Mouse (Mus musculus) heart, embryonic 12.5 days (tissue): ENCODE measurements around the gene Tprgl. TPM values are rescaled to one million over a fixed set of nuclear protein-coding genes. Genes with fewer than 3 reads are reported as not detected.

Source experiments
- ATAC-seq: fragments of 200-750 bp; cut with Nextera tagmentation; 2 replicates; pipeline ENCODE4 v1.8.0; 2017; ENCODE audit warnings: moderate TSS enrichment, moderate library complexity; ENCODE audit not compliant: insufficient number of reproducible peaks, low FRiP score
- H3K27ac ChIP-seq: fragments of 300-500 bp; sonication (generic); 2 replicates; pipeline ENCODE4 v1.5.1; 2016; ENCODE audit warnings: mild to moderate bottlenecking, moderate library complexity; ENCODE audit not compliant: poor library complexity, severe bottlenecking
- H3K27me3 ChIP-seq: fragments of 300-500 bp; sonication (generic); replicated peaks from 2 replicates; pipeline ENCODE4 v1.6.1; 2016; ENCODE audit warnings: mild to moderate bottlenecking, moderate library complexity
- H3K36me3 ChIP-seq: fragments of 300-500 bp; sonication (generic); 2 replicates; pipeline ENCODE4 v1.6.1; 2016; ENCODE audit warnings: mild to moderate bottlenecking, moderate library complexity
- H3K4me1 ChIP-seq: fragments of 300-500 bp; sonication (generic); replicated peaks from 2 replicates; pipeline ENCODE4 v1.6.1; 2016; ENCODE audit warnings: mild to moderate bottlenecking
- H3K4me2 ChIP-seq: fragments of 300-500 bp; sonication (generic); 2 replicates; pipeline ENCODE4 v1.6.1; 2016; ENCODE audit warnings: mild to moderate bottlenecking, moderate library complexity
- H3K4me3 ChIP-seq: fragments of 300-500 bp; sonication (generic); 2 replicates; pipeline ENCODE4 v1.5.1; 2016; ENCODE audit warnings: mild to moderate bottlenecking
- H3K9ac ChIP-seq: fragments of 300-500 bp; sonication (generic); 2 replicates; pipeline ENCODE4 v1.6.1; 2016; ENCODE audit warnings: mild to moderate bottlenecking, moderate library complexity
- H3K9me3 ChIP-seq: fragments of 300-500 bp; sonication (generic); replicated peaks from 2 replicates; pipeline ENCODE4 v1.6.1; 2016; ENCODE audit warnings: mild to moderate bottlenecking, moderate library complexity
- WGBS: fragments of 180-500 bp; shearing (Covaris S2); methylation state at CpG from one replicate; pipeline ENCODE4 v1.1.7; 2016; 5-methylcytosine and 5-hydroxymethylcytosine counted together
- polyA plus RNA-seq: library from polyadenylated mRNA; unstranded; fragments of >200 nt; fragmentation: Nextera tagmentation; extraction: Ambion mirVana; gene quantifications from 2 replicates; pipeline ENCODE4 v1.2.1, GENCODE M21; 2016

Tprgl gene
- polyA plus RNA-seq, 1 experiment from 2014 or later = 128 TPM

DNA sequence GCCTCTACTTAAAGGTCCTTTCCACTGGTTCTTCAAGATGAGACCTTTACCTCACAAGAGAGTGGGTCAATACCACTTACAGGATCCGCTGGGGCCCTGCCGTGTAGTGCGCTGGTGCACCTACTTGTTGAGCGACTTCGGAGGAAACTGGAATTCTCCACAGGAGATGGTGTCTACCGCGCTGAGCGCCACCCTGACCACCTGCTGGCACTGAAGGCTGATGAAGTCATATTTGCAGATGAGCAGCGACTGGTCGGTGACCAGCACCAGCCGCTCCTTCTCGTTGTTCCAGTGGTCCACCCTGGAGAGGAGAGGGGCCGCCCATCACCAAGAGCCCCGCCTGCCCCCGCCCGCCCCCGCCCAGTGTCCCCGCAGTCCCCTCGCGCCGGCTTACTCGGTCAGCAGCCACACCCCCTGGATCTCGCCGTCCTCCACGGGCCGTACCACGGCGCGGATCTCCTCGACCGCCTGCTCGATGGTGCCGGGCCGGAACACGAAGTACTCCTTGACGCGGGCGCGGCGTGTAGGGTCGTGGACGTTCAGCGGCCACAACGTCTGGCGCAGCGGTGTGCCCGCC is 417 bp downstream of the Tprgl start:
- 2% methylated on average over 45 of the region's 47 CpGs for WGBS
- Histone ChIP-seq H3K4me1 (peaks cover 21% of the 10 kb centered on the region), H3K4me3 (peak overlapping the region; percentile 93), H3K9me3 (no peaks in the 10 kb centered on the region), H3K27ac (peak overlapping the region; percentile 83), H3K36me3 (peaks cover 39% of the 10 kb centered on the region), H3K27me3 (no peaks in the 10 kb centered on the region), H3K9ac (peak overlapping the region; percentile 94), H3K4me2 (peak overlapping the region; percentile 96)
- ATAC-seq = peak; percentile 75

DNA sequence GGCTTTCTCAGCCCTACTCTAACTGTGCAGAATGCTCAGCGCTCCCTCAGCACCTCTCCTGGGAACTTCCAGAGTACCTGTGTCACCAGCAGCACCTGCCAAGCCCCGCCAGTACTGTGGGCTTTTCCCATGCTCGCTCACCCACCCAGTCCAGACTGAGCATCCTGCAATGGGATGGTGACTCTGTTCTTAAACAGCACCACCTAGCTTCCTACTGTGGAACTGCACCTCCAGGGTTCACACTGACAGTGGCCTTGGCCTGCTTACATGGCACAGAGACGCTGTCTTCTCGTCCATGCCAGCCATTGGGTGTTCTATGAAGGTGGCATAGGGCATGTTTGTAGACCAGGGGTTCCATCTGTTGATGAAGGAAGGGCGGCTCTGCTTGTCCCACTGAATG is 1.5 kb downstream of the Tprgl start:
- H3K9me3 ChIP-seq = no peaks in the 10 kb centered on the region
- H3K36me3 ChIP-seq = peaks cover 48% of the 10 kb centered on the region
- WGBS = 12% methylated on average over 6 of the region's 6 CpGs
- H3K27me3 ChIP-seq = no peaks in the 10 kb centered on the region
- peak overlapping the region; percentile 93; the same call in 1 of the 2 replicates for H3K4me3 ChIP-seq
- H3K27ac ChIP-seq = no peak overlapping the region
- H3K4me2 ChIP-seq = peak overlapping the region; percentile 96
- H3K4me1 ChIP-seq = peaks cover 21% of the 10 kb centered on the region
- ATAC-seq = no peak
- H3K9ac ChIP-seq = no peak overlapping the region

DNA sequence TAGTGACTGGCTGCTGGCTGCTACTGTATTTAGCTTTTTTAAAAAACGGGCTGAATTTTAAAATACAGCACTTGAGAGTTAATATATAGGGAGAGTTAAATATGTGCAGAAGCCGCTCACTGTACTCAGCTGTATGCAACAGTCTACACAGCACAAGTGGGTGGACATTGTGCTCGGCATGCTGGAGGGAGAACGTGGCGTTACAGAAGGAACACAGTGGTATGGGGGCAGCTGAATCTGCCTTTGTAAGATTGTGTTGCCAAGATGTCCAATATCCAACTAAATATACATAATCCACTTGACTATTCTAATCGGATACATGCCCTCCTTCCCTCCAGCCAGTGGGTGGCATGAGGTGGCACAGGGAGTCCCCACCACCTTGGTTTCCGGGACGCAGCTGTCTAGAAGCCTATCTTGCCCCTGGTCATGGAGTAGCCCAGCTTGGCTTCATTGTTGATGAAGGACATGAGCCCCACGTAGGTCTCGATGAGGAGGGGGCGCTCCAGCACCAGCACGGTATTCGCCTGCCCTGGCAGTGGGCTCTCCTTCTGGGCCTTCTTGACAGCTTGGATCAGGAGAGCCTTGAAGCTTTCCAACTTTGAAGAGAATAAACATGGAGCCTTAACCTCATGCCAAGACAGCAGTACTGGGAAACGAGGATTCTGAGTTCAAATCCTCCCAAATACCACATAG is 2.4 kb downstream of the Tprgl start:
- WGBS = 90% methylated on average over 14 of the region's 14 CpGs
- Histone ChIP-seq H3K4me2 (no peak overlapping the region), H3K9me3 (no peaks in the 10 kb centered on the region), H3K9ac (no peak overlapping the region), H3K36me3 (peaks cover 54% of the 10 kb centered on the region), H3K4me1 (peaks cover 21% of the 10 kb centered on the region), H3K4me3 (no peak overlapping the region), H3K27me3 (no peaks in the 10 kb centered on the region), H3K27ac (no peak overlapping the region)
- ATAC-seq = no peak

DNA sequence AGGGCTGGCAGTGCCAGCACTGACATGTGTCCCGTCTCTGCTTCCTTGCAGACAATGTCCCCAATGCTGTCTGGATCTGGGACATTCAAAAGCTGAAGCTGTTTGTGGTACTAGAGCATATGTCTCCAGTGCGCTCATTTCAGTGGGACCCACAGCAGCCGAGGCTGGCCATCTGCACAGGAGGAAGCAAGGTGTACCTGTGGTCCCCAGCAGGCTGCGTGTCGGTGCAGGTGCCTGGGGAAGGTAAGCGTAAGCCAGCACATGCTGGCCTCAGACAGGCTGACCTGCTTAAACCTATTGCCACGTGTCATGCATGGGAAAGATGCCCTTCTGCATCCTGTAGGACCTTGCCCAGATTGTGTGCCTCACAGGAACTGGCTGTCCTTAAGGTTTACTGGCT is 4.4 kb downstream of the Tprgl start:
- WGBS = 85% methylated on average over 7 of the region's 7 CpGs

DNA sequence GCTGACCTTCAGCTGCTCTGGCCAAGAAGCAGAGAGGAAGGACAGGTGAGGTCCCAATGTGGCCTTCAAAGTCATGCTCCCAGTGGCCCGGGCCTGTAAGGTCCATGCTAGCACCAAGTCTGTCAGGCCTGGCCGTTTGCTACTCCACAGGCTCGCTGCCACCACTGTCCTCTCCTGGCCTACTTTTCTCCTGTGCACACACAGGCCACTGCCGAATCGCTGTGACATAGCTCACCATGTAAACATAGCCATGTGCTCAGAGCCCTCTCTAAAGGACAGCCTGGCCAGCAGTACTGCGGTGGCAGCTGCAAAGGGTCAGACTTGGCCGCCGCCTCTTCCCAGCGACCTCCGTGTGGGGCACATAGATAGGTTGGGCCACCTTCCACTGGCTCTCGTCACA is 6.4 kb downstream of the Tprgl start:
- Histone ChIP-seq H3K9ac (no peak overlapping the region), H3K36me3 (peaks cover 89% of the 10 kb centered on the region), H3K4me3 (no peak overlapping the region), H3K4me2 (no peak overlapping the region), H3K4me1 (peaks cover 4% of the 10 kb centered on the region), H3K27ac (no peak overlapping the region), H3K9me3 (no peaks in the 10 kb centered on the region), H3K27me3 (no peaks in the 10 kb centered on the region)
- ATAC-seq = no peak
- WGBS = 78% methylated on average over 11 of the region's 11 CpGs

More for the DNA sequence above, 4.4 kb downstream of the Tprgl start:
- peaks cover 14% of the 10 kb centered on the region for H3K4me1 ChIP-seq
- peaks cover 74% of the 10 kb centered on the region for H3K36me3 ChIP-seq
- no peak for ATAC-seq
- no peak overlapping the region for H3K4me2 ChIP-seq
- no peaks in the 10 kb centered on the region for H3K27me3 ChIP-seq
- no peak overlapping the region for H3K27ac ChIP-seq
- H3K9ac ChIP-seq = no peak overlapping the region
- no peak overlapping the region for H3K4me3 ChIP-seq
- no peaks in the 10 kb centered on the region for H3K9me3 ChIP-seq

DNA sequence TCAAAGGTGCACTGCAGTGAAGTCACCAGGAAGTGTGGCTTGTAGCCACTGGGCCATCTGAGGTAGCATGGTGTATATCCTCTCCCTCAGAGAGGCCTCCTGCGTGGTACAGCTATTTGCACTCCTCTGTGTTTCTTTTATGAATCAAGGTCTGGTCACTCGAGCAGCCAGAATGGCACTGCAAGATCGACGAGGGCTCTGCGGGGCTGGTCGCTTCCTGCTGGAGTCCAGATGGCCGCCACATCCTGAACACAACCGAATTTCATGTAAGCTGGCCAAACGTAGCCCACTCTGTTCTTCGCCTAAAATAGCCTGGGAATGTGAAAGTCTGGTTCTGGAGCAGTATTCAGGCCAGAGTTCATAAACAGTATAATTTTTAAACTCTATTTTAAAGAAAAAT is 14.1 kb downstream of the Tprgl start:
- H3K36me3 ChIP-seq = peaks cover 44% of the 10 kb centered on the region
- no peak overlapping the region for H3K4me2 ChIP-seq
- H3K9ac ChIP-seq = no peak overlapping the region
- H3K4me1 ChIP-seq = peaks cover 12% of the 10 kb centered on the region
- no peak overlapping the region for H3K4me3 ChIP-seq
- peaks cover 4% of the 10 kb centered on the region for H3K27me3 ChIP-seq
- H3K9me3 ChIP-seq = no peaks in the 10 kb centered on the region
- WGBS = 79% methylated on average over 10 of the region's 10 CpGs
- ATAC-seq = no peak
- H3K27ac ChIP-seq = no peak overlapping the region

DNA sequence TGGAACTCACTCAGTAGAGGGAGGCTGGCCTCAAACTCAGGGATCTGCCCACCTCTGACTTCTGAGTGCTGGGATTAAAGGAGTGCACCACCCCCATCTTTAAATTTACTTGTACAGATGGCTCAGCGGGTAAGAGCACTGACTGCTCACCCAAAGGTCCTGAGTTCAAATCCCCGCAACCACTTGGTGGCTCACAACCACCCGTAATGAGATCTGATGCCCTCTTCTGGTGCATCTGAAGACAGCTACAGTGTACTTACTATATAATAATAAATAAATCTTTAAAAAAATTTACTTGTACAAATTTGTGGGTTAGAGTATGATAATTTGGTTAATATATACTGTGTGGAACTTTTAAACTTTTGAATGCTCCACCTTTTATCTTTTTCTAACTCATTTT is 15.8 kb downstream of the Tprgl start:
- H3K4me1 ChIP-seq = peaks cover 28% of the 10 kb centered on the region
- H3K9ac ChIP-seq = no peak overlapping the region
- peaks cover 31% of the 10 kb centered on the region for H3K36me3 ChIP-seq
- peaks cover 21% of the 10 kb centered on the region for H3K27me3 ChIP-seq
- H3K9me3 ChIP-seq = no peaks in the 10 kb centered on the region
- 77% methylated on average over 3 of the region's 3 CpGs for WGBS
- H3K4me3 ChIP-seq = no peak overlapping the region
- H3K27ac ChIP-seq = no peak overlapping the region
- H3K4me2 ChIP-seq = no peak overlapping the region
- ATAC-seq = no peak

DNA sequence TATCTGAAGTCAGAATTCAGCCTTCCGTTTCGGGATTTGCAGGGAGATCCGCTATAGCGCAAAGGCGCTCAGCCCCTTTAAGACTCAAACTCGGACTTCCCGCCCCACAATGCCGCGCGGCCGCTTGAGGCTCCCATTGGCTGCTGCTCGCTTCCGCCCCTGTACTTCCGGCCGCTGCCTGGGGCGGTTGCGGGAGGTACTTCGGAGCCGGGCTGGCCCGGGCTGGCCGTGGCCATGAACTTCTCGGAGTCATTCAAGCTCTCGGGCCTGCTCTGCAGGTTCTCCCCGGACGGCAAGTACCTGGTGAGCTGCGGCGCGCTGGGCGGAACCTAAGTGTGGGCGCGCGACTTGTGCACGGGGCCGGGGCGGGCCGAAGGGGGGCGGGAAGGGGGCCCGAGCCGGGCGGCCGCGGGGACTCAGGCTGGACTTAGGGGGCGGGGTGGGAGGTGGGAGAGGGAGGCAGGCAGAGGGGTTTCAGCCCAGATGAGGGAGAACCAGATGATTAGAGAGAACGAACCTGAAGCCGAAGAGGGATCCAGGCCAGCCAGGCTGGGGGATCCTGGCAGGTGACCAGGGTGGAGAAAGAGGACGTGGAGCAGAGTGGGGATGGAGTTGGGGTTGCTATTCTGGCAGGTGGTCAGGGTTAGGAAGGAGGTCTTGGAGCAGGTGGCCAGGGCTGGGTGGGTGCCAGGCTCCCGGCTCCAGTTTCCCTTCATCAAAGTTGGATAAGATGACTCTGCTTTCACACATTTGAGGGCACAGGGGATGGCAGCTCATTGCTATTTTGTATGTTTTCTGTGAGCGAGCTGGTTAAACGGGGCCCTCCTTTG is 18.0 kb downstream of the Tprgl start, which contains the start of gene Wrap73:
Gene Wrap73, plus strand, starts transcription at position 162 of the 830 bp plus-strand sequence.
- Histone ChIP-seq H3K27ac (peak within 1 kb of the TSS; percentile 50; the same call in 1 of the 2 replicates), H3K9ac (peak within 1 kb of the TSS; percentile 79), H3K27me3 (peaks cover 44% of the 10 kb centered on the region), H3K4me3 (peak within 1 kb of the TSS; percentile 70), H3K4me2 (peak within 1 kb of the TSS; percentile 90), H3K4me1 (peaks cover 32% of the 10 kb centered on the region), H3K36me3 (peaks cover 12% of the 10 kb centered on the region), H3K9me3 (no peaks in the 10 kb centered on the region)
- 3% methylated on average over 49 of the region's 49 CpGs for WGBS
- peak; percentile 93 for ATAC-seq

DNA sequence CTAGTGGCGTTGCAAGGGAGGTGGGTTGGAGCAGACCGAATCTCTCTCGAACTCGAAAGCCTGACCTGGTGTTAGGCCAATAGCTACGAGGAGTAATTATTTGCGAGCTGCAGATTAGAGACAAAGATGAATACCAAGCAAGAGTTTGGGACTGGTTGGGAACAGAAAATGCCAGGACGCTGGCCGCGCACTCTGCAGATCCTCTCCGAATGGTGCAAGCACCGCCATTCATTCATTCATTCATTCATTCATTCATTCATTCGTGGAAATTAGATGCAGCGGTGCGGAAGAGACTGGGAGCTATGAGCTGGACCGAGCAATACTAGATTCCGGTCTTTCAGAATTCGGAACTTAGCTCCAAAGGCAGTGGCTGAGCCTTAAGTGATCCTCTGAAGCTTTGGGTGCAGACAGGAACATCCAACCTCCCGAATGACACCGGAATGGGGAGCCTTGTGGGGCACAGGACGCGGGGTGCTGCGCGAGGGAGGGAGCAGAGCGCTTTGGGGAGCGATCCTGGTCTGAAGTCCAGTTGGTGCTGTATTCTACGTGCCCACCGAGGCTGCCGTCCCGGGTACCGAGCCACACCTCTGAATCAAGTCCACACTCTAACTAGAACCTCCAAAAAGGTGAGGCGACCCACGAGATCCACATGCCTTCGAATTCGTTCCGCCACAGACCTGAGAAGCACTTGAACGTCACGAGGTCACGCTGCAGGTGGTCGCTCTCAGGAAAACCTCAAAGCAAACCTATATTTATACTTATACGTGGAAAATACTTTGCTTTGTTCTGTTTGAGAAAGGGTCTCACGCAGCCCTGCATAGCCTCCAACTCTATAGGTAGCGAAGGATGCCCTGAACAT is 19.2 kb downstream of the Tprgl start:
- no peak for ATAC-seq
- peaks cover 55% of the 10 kb centered on the region for H3K27me3 ChIP-seq
- no peak overlapping the region for H3K27ac ChIP-seq
- H3K4me3 ChIP-seq = peak overlapping the region; percentile 49
- peak overlapping the region; percentile 79 for H3K4me2 ChIP-seq
- peaks cover 32% of the 10 kb centered on the region for H3K4me1 ChIP-seq
- 2% methylated on average over 42 of the region's 42 CpGs for WGBS
- no peaks in the 10 kb centered on the region for H3K9me3 ChIP-seq
- H3K36me3 ChIP-seq = peaks cover 4% of the 10 kb centered on the region; the same call in 1 of the 2 replicates
- 0 out of 2 replicates have a peak overlapping the region, but pooled peaks have one; percentile 7 for H3K9ac ChIP-seq

DNA sequence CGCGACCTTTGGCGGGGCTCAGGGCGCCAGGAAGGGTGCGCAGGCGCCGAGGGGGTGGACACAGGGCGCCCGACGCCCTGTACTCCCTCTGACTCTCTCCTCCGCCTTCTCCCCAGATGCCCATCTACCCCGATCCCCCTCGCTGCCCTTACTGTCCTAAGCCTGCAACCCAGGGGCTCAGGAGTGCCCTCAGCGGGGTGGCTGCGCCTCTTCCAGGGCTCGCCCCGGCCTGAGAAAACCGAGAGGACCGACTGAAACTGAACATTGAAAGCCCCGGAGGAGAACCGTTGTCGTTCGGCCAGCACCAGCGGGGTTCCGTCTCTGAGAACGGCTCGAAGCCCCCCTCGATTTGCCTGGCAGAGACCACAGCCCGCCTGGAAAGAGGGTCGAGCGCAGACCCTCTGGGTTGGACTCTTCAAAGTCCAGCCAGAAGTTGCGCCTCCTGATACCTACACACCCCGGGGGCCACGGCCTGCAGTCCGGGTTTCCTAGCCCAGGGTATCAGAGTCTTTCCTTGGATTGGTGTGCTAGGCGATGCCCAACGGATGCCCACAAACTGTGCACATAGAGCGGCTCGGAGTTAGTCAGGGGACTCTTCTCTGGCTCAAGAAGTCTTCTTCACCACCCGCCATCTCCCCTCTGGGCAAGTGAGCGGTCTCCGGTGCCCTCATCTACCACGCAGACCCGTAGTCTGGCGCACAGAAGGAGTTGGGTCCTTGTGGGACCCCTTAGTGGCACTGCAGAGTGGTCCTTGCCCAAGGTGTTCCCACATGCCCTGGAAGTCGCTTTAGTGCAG is 20.1 kb downstream of the Tprgl start:
- WGBS = 2% methylated on average over 46 of the region's 46 CpGs
- Histone ChIP-seq H3K4me3 (peak overlapping the region; percentile 49), H3K4me1 (peaks cover 32% of the 10 kb centered on the region), H3K4me2 (peak overlapping the region; percentile 79), H3K9ac (peak overlapping the region; percentile 38), H3K9me3 (no peaks in the 10 kb centered on the region), H3K36me3 (peaks cover 2% of the 10 kb centered on the region; the same call in 1 of the 2 replicates), H3K27me3 (peaks cover 64% of the 10 kb centered on the region), H3K27ac (no peak overlapping the region)
- ATAC-seq = no peak
